Mouse (Mus musculus): ENCODE measurements around the gene Fut11. TPM values are rescaled to one million over a fixed set of nuclear protein-coding genes. Genes with fewer than 3 reads are reported as not detected.
"Not testable (repeated sequence)": the region's sequence is repeated elsewhere in the genome, so short reads cannot be mapped to it uniquely, and the experiment has no call there.

The Fut11 gene
- polyA plus RNA-seq, 1 experiment from 2014 or later, result 15.3 TPM

DNA sequence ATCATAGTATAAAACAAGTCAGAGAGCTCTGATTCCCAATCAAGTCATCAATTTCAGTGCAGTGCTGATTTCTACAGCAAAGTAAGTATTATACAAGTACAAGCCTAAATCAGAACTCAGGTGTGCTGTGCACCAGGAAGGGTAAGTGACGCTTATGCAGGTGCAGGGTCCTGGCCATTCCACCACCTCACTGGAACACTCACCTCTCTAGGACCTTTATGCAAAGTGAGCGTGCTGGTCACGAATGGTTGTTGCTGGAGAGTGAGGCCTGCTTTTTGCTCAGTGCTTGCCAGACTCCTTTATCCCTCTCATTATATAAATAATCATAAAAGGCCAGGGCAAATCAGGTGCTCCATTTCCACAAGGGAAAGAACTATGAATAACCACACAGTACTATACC is 5.6 kb downstream of the Fut11 start:
- 82% methylated on average over 3 of the region's 3 CpGs for whole genome bisulfite sequencing
- Histone ChIP-seq H3K9ac (peak overlapping the region; percentile 61), H3K27me3 (replicated peaks) (no peaks in the 10 kb centered on the region), H3K9me3 (no peaks in the 10 kb centered on the region), H3K36me3 (peaks cover 36% of the 10 kb centered on the region), H3K4me1 (peaks cover 71% of the 10 kb centered on the region), H3K4me3 (no peak overlapping the region), H3K27ac (replicated peaks) (no peak overlapping the region), H3K4me2 (no peak overlapping the region)
- no peak for ATAC-seq (ENCODE audit: extremely low read depth, insufficient number of reproducible peaks, low FRiP score, low TSS enrichment)

DNA sequence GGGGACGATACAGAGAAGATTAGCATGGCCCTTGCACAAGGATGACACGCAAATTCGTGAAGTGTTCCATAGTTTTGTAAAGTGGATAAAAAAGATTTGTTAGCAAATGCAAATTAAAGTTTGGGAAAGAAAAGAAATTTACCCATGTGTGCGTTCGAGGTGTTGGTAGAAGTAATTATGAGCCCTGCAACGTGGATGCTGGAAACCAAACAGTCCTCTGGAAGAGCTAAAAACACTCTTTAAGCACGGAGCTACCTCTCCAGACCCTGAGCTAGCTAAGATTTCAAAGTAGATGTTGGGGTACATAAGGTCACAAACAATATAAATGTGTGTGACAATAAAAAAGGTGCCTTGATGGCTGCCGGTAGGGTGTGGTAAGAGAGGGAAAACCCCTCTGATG is 6.8 kb downstream of the Fut11 start:
- Histone ChIP-seq H3K9ac (peak overlapping the region; percentile 96), H3K9me3 (no peaks in the 10 kb centered on the region), H3K36me3 (peaks cover 40% of the 10 kb centered on the region), H3K27me3 (replicated peaks) (no peaks in the 10 kb centered on the region), H3K4me1 (peaks cover 65% of the 10 kb centered on the region), H3K4me2 (peak overlapping the region; percentile 76), H3K27ac (replicated peaks) (peak overlapping the region; percentile 93), H3K4me3 (peak overlapping the region; percentile 91)
- no peak for ATAC-seq (ENCODE audit: extremely low read depth, insufficient number of reproducible peaks, low FRiP score, low TSS enrichment)
- 72% methylated on average over 8 of the region's 8 CpGs for WGBS

DNA sequence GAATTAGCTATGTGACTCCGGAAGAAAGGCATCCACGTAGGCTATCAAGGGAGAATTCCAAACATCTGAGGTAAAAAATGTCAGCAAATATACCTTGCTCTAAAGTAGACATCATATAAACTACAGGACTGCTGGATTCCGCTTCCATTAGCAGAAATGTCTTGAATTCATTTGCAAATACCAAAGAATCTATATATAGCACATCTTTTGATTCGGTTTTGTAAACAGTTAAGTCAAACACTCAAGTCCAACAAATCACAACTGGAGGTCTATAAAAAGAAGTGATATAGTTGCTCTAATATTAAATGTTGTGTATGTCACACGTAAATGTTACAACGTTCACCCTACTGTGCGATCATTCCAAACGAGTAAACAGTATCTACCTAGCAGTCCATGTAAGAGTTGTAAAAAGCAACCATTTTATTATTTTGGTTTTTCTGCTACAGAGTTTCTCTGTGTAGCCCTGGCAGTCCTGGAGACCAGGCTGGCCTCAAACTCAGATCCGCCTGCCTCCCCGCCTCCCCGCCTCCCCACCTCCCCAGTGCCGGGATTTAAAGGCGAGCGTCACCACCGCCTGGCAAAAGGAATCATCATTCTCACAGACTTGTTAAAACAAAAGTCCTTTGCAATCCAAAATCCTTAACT is 7.5 kb downstream of the Fut11 start:
- no peaks in the 10 kb centered on the region for H3K27me3 ChIP-seq (replicated peaks)
- H3K9me3 ChIP-seq, result no peaks in the 10 kb centered on the region
- 6% methylated on average over 15 of the region's 15 CpGs for WGBS
- peaks cover 61% of the 10 kb centered on the region for H3K4me1 ChIP-seq
- peak overlapping the region; percentile 91 for H3K4me3 ChIP-seq
- peak overlapping the region; percentile 76 for H3K4me2 ChIP-seq
- ATAC-seq (ENCODE audit: extremely low read depth, insufficient number of reproducible peaks, low FRiP score, low TSS enrichment), result 0 out of 2 replicates have a peak, but pooled peaks have one; percentile 35
- H3K27ac ChIP-seq (replicated peaks), result peak overlapping the region; percentile 93
- H3K36me3 ChIP-seq, result peaks cover 40% of the 10 kb centered on the region
- H3K9ac ChIP-seq, result peak overlapping the region; percentile 96

DNA sequence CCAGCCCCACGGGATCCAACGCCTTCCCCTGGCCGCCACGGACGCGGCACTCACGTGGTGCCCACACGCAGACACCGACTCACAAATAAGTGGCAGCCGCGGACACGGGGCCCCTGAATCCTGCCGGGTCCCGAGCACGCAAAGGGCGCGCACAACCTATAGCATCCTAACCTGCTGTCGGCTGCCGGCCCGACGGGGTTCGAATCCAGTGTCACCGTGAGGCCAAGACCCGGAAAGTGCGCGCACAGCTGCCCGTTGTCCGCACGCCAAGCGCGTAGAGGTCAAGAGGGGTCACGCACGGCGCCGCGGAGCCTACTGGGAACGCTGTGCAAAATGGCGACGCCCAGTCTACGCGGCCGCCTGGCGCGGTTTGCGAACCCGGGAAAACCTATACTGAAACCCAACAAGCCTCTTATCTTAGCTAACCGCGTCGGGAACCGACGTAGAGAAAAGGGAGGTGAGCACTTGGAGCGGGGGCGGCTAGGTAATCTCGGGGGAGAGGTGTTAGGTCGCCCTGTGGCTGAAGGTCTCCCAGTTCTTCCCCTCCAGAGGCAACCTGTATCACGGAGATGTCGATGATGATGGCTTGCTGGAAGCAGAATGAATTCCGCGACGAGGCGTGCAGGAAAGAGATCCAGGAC is 8.1 kb downstream of the Fut11 start, which contains the start of gene Chchd1:
TSS of gene Chchd1 (plus strand) at position 266 of the 641 bp plus-strand sequence.
- Histone ChIP-seq H3K36me3 (peaks cover 37% of the 10 kb centered on the region), H3K9me3 (no peaks in the 10 kb centered on the region), H3K9ac (peak within 1 kb of the TSS; percentile 96), H3K4me3 (peak within 1 kb of the TSS; percentile 91), H3K4me1 (peaks cover 55% of the 10 kb centered on the region), H3K27ac (replicated peaks) (peak within 1 kb of the TSS; percentile 93), H3K4me2 (peak within 1 kb of the TSS; percentile 76), H3K27me3 (replicated peaks) (no peaks in the 10 kb centered on the region)
- under 1% methylated on average over 61 of the region's 61 CpGs for WGBS
- peak; percentile 66; the same call in 1 of the 2 replicates for ATAC-seq (ENCODE audit: extremely low read depth, insufficient number of reproducible peaks, low FRiP score, low TSS enrichment)

DNA sequence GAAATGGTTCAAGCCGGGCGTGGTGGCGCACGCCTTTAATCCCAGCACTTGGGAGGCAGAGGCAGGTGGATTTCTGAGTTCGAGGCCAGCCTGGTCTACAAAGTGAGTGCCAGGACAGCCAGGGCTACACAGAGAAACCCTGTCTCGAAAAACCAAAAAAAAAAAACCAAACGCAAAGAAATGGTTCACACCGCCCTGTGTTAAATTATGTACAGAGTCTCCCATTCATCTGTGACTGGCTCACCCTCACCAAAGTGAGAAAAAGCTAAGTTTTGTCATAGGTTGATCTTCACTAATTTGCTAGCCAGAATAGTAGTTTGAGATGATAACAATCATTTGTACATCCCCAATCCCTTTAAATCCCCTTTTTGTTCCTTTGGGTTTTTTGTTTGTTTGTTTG is 8.7 kb downstream of the Fut11 start:
- peak overlapping the region; percentile 91 for H3K4me3 ChIP-seq
- H3K27ac ChIP-seq (replicated peaks), result peak overlapping the region; percentile 93
- not testable (repeated sequence) for ATAC-seq (ENCODE audit: extremely low read depth, insufficient number of reproducible peaks, low FRiP score, low TSS enrichment); H3K9me3 ChIP-seq; H3K27me3 ChIP-seq (replicated peaks)
- peaks cover 53% of the 10 kb centered on the region for H3K4me1 ChIP-seq
- H3K4me2 ChIP-seq, result peak overlapping the region; percentile 76
- H3K9ac ChIP-seq, result peak overlapping the region; percentile 96
- WGBS, result 10% methylated on average over 8 of the region's 8 CpGs
- peaks cover 31% of the 10 kb centered on the region for H3K36me3 ChIP-seq

DNA sequence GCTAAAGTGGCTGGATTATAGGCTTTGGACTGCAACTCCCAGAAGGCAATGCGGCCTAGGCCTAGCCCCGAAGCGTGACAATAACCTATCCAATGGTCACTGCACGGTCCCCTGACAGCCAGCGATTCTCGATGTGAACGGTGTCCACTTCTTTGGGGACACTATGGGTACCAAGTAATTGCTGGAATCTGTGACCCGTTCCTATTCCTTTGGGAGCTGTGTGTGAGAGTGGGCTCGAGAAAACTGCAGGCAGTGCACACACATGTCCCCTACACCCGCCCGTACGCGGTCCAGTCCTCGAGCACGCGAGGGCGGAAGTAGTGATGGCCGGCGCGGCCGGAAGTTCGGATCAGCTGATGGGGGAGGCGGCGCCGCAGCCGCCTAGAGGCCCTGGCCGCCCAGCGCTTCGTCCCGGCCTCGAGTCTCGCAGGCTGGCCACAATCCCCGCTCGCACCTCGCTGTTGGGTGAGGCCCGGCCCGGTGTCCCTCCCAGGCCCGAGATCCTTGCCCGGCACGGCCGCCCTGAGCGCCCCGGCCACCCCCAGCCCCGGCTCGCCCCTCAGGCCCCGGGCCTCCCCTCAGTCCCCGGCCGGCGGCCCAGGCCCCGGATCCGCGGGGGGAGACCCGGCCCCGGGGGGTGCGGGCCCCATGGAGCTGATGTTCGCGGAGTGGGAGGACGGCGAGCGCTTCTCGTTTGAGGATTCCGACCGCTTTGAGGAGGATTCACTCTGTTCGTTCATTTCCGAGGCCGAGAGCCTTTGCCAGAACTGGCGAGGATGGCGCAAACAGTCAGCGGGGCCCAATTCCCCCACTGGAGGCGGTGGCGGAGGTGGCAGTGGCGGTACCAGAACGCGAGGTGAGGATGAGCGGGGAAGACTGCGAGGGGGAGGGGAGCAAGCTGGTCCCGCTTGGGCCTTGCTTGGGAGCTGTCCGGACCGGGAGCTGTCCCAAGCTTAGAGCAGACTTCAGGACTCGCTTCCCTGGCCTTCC is 12.7 kb downstream of the Fut11 start, which contains the start of gene Zswim8:
TSS of gene Zswim8 (plus strand) at position 352 of the 990 bp plus-strand sequence.
- H3K9ac ChIP-seq, result peak within 1 kb of the TSS; percentile 99
- H3K36me3 ChIP-seq, result peaks cover 45% of the 10 kb centered on the region
- H3K27me3 ChIP-seq (replicated peaks), result no peaks in the 10 kb centered on the region
- ATAC-seq (ENCODE audit: extremely low read depth, insufficient number of reproducible peaks, low FRiP score, low TSS enrichment), result peak; percentile 84
- peak within 1 kb of the TSS; percentile 91 for H3K27ac ChIP-seq (replicated peaks)
- H3K4me1 ChIP-seq, result peaks cover 32% of the 10 kb centered on the region
- no peaks in the 10 kb centered on the region for H3K9me3 ChIP-seq
- WGBS, result under 1% methylated on average over 75 of the region's 80 CpGs
- peak within 1 kb of the TSS; percentile 99 for H3K4me3 ChIP-seq
- peak within 1 kb of the TSS; percentile 87 for H3K4me2 ChIP-seq

DNA sequence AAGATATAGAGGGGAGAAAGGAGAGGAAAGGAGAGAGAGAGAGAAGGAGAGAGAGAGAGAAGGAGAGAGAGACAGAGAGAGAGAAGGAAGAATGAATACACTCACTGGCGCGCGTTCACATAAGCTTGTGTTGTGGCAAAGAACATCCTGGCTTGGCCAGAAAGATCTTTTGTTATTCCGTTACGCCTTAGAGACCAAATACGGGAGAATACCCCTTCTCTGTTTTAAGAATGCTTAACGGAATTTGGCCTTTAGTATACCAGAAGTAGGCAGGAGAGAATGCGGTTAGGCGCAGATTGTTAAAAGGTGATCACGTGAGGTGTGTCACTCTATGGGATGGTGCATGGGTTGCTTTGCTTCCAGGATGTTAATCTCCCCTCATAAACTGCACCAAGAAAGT is 13.5 kb downstream of the Fut11 start:
- Histone ChIP-seq H3K27ac (replicated peaks) (peak overlapping the region; percentile 91; the same call in 1 of the 2 replicates), H3K4me2 (peak overlapping the region; percentile 87), H3K4me3 (peak overlapping the region; percentile 99), H3K36me3 (peaks cover 53% of the 10 kb centered on the region), H3K9ac (peak overlapping the region; percentile 99), H3K27me3 (replicated peaks) (no peaks in the 10 kb centered on the region), H3K9me3 (no peaks in the 10 kb centered on the region), H3K4me1 (peaks cover 38% of the 10 kb centered on the region)
- 9% methylated on average over 10 of the region's 10 CpGs for WGBS
- no peak for ATAC-seq (ENCODE audit: extremely low read depth, insufficient number of reproducible peaks, low FRiP score, low TSS enrichment)

DNA sequence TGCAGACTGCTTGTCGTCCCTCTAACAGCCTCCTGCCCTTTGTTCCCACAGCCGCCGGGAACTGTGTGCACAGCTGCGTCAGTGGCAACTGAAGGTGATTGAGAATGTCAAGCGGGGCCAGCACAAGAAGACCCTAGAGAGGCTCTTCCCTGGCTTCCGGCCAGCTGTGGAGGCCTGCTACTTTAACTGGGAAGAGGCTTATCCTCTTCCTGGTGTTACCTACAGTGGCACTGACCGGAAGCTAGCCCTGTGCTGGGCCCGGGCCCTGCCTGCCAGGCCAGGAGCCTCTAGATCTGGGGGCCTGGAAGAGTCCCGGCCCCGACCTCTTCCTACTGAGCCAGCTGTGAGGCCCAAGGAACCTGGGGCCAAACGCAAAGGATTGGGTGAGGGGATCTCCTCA is 19.1 kb downstream of the Fut11 start:
- H3K4me3 ChIP-seq, result no peak overlapping the region
- H3K9me3 ChIP-seq, result no peaks in the 10 kb centered on the region
- H3K4me1 ChIP-seq, result peaks cover 38% of the 10 kb centered on the region
- peak overlapping the region; percentile 64 for H3K9ac ChIP-seq
- ATAC-seq (ENCODE audit: extremely low read depth, insufficient number of reproducible peaks, low FRiP score, low TSS enrichment), result peak; percentile 22; the same call in 1 of the 2 replicates
- peak overlapping the region; percentile 83 for H3K27ac ChIP-seq (replicated peaks)
- H3K4me2 ChIP-seq, result peak overlapping the region; percentile 24; the same call in 1 of the 2 replicates
- 24% methylated on average over 11 of the region's 11 CpGs for WGBS
- peaks cover 91% of the 10 kb centered on the region for H3K36me3 ChIP-seq
- no peaks in the 10 kb centered on the region for H3K27me3 ChIP-seq (replicated peaks)

DNA sequence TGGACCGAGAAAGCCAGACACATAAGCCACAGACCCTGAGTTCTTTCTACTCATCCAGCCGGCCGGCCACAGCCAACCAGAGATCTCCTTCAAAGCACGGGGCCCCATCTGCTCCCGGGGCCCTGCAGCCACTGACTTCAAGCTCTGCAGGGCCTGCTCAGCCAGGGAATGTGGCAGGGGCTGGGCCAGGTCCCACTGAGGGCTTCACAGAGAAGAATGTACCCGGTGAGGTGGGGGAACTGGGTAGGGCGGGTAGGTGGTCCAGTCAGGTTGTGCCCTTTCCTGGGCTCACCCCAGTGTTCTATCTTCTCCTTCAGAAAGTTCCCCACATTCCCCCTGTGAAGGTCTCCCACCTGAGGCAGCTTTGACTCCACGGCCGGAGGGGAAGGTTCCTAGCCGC is 23.7 kb downstream of the Fut11 start:
- H3K36me3 ChIP-seq, result peaks cover 100% of the 10 kb centered on the region
- no peak overlapping the region for H3K9ac ChIP-seq
- no peak for ATAC-seq (ENCODE audit: extremely low read depth, insufficient number of reproducible peaks, low FRiP score, low TSS enrichment)
- no peak overlapping the region for H3K27ac ChIP-seq (replicated peaks)
- no peaks in the 10 kb centered on the region for H3K9me3 ChIP-seq
- H3K4me3 ChIP-seq, result no peak overlapping the region
- H3K4me2 ChIP-seq, result no peak overlapping the region
- no peaks in the 10 kb centered on the region for H3K27me3 ChIP-seq (replicated peaks)
- peaks cover 17% of the 10 kb centered on the region for H3K4me1 ChIP-seq
- WGBS, result 85% methylated on average over 10 of the region's 10 CpGs

DNA sequence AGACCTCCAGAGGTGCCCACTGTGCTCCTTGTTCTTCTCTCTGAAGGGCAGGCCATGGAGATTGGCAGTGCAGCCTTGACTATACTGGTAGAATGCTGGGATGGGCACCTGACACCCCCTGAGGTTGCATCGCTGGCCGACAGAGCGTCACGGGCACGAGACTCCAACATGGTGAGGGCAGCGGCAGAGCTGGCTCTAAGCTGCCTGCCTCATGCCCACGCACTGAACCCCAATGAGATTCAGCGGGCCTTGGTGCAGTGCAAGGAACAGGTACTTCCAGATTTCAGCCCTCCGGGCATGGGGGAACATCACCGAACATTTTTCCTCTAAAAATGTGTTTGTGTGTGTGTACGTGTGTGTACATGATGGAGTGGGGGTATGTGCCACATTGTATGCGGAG is 25.0 kb downstream of the Fut11 start:
- H3K9ac ChIP-seq, result no peak overlapping the region
- no peak for ATAC-seq (ENCODE audit: extremely low read depth, insufficient number of reproducible peaks, low FRiP score, low TSS enrichment)
- H3K36me3 ChIP-seq, result peaks cover 100% of the 10 kb centered on the region
- H3K9me3 ChIP-seq, result no peaks in the 10 kb centered on the region
- no peak overlapping the region for H3K27ac ChIP-seq (replicated peaks)
- H3K27me3 ChIP-seq (replicated peaks), result no peaks in the 10 kb centered on the region
- no peak overlapping the region for H3K4me3 ChIP-seq
- H3K4me1 ChIP-seq, result peaks cover 5% of the 10 kb centered on the region
- H3K4me2 ChIP-seq, result no peak overlapping the region
- WGBS, result 90% methylated on average over 12 of the region's 12 CpGs

DNA sequence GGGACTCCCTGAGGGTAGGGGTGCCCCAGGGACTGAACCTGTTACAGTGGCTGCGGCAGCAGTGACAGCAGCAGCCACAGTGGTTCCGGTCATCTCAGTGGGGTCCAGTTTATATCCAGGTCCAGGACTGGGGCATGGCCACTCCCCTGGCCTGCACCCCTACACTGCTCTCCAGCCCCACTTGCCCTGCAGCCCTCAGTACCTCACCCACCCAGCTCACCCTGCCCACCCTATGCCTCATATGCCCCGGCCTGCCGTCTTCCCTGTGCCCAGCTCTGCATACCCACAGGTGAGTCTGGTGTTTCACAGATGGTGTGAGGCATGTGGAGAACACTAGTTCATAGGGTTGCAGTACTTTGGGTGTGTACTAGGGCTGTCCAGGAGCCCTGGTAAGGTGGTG is 26.6 kb downstream of the Fut11 start:
- H3K9ac ChIP-seq, result no peak overlapping the region
- H3K27me3 ChIP-seq (replicated peaks), result no peaks in the 10 kb centered on the region
- no peaks in the 10 kb centered on the region for H3K9me3 ChIP-seq
- no peak overlapping the region for H3K4me2 ChIP-seq
- peaks cover 100% of the 10 kb centered on the region for H3K36me3 ChIP-seq
- WGBS, result 87% methylated on average over 4 of the region's 4 CpGs
- no peak for ATAC-seq (ENCODE audit: extremely low read depth, insufficient number of reproducible peaks, low FRiP score, low TSS enrichment)
- peaks cover 17% of the 10 kb centered on the region for H3K4me1 ChIP-seq
- H3K27ac ChIP-seq (replicated peaks), result no peak overlapping the region
- no peak overlapping the region for H3K4me3 ChIP-seq

Measured in heart, embryonic 13.5 days (tissue).